Mouse (Mus musculus) urinary bladder, postnatal 25 days (tissue): ENCODE data around the gene Cyp2d22.
"Not testable (repeated sequence)": the region's sequence is repeated elsewhere in the genome, so short reads cannot be mapped to it uniquely, and the experiment has no call there.

Experiments used
- DNase-seq: peaks from one replicate; pipeline ENCODE4 v3.0.0; 2022; ENCODE audit warnings: low spot score

The Cyp2d22 gene

DNA sequence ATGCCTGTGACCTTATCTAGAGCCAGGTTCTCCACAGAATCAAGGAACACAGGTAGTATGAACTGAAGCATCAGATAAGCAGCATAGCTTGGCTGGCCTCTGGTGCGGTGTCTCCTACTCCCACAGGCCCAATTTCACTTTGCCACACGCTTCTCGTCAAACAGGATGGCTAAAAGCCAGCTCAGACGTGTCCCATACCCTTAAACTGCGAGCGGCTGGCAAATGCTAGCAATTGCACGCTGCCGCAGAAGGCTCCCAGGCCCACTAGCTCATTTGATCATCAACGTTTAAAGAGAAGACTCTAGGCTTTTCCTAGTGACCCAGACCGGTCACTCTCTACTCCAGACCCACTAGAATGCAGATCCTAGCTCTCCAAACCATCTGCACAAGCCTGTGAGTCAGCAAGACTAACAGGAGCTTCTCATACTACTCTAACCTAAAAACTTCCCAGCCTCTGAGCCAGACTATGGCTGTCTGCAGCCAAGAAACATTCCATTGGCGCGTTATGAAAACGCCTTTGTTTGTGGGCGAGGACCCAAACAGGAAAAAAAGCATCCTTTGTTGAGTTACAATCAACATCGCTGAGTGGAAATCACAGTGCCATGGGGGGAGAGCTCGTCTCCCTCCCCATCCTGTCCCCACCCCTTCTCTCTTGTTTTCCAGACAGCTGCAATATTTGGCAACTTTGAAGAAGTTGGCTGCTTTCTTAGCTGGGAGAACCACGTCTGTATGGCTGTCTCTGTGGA lies 3.5 kb downstream of the Cyp2d22 start:
- DNase-seq: peak; percentile 35

DNA sequence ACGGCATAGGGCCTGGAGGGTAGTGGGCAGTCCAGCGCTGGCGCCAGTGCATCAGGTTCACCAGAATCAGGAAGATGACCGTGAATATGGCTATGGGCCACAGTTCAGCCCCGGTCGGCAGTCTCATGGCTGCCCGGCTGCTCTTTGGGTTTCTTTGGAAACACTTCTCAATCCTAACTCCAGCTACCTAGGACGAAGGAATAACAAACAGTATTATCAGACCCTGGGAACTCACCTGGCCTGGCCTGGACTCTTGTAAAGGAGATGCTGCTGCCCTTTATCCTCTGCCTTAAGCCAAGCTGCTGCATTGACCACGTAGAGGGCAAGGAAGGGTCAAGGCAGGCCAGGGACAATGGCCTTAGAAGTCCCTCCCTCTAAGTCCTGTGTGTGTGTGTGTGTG lies 4.2 kb downstream of the Cyp2d22 start:
- DNase-seq: no peak

GRCm38 (mm10) chr15:82374437-82374836 lies 5.6 kb downstream of the Cyp2d22 start:
- no peak for DNase-seq

DNA sequence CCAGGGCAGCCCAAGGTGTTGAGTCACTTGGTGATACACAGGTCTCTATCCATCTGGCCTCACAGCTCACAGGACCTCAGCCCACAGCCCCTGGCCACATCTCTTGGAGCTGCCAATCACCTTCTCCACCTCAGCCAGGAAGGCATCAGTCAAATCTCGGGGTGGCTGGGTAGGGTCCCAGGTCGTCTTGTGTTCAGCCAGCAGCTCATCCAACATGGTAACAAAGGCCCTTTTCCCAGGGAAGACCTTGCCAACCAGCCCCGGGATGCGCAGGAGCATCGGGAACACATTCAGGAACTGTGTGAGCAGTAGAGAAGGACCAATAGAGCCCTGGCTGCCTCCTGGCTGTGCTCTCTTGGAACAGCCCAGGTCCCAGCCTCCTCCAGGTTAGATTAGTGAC lies 7.1 kb downstream of the Cyp2d22 start:
- no peak for DNase-seq

- DNase-seq: no peak
Measured at GRCm38 (mm10) chr15:82372446-82372845, 7.6 kb downstream of the Cyp2d22 start.

- no peak for DNase-seq
Measured at GRCm38 (mm10) chr15:82368851-82369250, 11.2 kb downstream of the Cyp2d22 start.

DNA sequence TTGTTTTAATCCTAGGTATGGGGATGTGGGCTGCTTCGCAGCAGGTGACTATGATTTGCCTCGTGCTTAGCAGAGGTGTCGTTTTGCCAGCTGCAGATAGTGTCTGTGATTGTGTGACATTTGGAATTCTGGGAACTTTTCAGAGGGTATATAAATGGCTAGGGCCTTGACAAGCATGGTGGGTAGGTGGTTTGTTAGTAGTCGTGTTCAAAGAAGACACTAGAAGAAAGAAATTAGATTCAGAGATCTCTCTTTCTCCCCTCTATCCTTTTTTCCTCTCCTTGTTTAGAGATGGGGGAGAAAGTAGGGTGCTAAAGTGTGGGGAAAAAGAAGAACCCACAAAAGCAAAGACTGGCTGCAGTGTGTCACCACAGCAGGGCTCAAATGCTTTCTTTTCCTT lies 11.9 kb downstream of the Cyp2d22 start:
- no peak for DNase-seq

DNA sequence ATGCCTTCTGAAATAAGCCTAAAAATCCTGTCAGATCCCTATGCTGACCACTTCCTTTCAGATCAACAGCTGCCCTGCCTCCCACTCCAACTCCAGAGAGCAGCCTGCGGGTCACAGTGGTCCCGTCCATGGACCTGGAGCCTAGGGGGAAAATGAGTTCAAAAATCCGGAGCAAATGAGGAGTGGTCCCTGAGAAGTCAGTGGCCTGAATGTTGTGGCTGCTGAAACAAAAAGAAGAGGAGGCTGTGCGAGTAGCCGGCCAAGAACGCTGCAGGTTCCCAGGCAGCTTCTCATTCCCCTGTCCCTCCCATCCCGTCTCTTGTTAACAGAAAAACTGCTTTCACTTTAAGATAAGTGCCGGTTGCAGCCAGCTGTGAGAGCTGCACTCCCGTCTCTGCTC lies 15.5 kb downstream of the Cyp2d22 start:
- not testable (repeated sequence) for DNase-seq

DNA sequence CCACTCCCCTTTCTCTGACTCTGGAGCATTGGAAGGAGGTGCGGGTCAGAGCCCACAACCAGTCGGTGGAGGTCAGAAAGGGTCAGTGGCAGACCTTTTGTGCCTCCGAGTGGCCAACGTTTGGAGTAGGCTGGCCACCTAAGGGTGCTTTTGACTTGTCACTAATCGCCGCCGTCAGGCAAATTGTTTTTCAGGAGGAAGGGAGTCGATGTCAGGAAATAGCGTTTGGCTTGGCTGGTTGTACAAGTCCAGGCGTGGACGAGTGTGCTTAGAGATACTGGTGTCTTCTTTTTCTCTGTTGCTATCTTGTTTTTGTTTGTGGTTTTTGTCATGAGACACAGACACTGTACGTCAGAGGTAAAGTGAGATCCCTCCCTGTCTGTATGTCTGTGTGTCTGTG lies 16.3 kb downstream of the Cyp2d22 start:
- not testable (repeated sequence) for DNase-seq

GRCm38 (mm10) chr15:82362234-82362633 lies 17.8 kb downstream of the Cyp2d22 start:
- DNase-seq: no peak

GRCm38 (mm10) chr15:82361459-82362018 lies 18.5 kb downstream of the Cyp2d22 start:
- no peak for DNase-seq

DNA sequence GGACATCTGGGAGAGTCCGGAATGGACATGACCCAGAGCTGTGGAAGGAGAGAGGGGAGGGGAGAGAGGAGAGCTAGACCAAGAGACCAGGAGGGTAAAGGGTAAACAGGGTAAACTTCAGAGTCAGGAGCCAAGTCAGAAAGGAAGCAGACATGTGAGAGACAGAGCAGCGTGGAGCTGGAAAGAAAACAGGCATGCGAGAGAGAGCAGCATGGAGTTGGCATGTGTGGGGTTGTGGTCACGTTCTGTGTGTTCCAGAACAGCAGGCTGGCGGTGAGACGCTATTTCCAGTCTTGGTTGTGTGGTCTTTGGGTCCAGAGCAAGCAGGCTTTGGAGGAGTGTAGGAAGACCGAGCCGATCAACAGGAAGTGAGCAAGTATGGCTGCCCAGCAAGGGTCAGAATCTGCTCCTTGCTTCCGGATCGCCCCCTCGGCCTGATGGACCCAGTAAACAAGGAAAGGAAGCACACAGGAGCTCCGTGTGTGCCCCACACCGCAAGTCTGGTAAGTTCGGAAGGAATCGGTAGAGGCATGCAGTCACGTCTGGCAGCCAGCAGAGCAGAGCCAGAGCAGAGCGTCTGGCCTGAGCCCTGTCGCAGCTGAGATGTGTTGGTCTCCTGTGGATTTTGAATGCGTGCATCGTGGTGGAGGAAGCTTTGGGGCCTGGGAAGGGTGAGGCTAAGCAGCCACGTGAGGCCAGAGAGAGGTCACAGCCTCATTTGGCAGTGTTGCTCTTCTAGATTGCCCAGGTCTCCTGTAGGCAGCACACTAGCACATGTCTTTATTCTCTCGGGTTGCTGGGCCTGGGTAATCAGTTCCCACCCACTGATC lies 21.4 kb downstream of the Cyp2d22 start:
- no peak for DNase-seq

- DNase-seq: peak; percentile 99
Measured at GRCm38 (mm10) chr15:82354126-82354945, 25.7 kb downstream of the Cyp2d22 start, which contains the start of gene Ndufa6. Gene Ndufa6 (minus strand): TSS chr15:82354322.

GRCm38 (mm10) chr15:82353745-82354113 lies 26.3 kb downstream of the Cyp2d22 start:
- DNase-seq: no peak

DNA sequence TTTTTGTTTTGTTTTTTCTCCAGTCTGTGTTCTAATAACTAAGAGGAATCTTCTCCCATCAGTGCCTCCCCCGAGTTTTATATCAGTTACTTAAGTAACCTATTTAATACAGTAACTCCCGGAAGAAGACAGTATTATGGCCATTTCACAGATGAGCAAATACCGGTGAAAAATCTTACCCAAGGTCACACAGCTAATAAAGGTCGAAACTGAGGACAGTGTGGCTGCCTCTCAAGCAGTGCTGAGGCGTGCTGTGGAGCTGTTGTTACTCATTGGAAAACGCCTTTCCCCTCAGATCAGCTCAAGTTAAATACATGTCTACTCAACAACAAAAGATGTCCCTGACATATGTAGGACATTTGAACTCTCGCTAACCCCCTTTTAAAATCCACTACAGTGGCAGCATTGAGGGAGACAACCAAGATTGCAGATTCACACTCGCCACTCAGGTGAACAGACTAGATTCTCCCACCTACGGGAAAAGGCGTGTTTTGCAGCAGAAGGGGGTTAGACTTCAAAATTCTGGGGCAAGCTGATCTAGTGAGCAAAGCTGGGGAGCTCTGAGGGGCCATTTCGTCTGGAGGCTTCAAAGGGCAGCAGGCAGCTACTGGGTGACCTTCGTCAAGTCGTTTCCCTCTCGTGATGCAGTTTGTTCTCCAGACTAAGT lies 26.8 kb downstream of the Cyp2d22 start:
- no peak for DNase-seq

GRCm38 (mm10) chr15:82351480-82351879 lies 28.6 kb downstream of the Cyp2d22 start:
- DNase-seq: no peak

GRCm38 (mm10) chr15:82350349-82350748 lies 29.7 kb downstream of the Cyp2d22 start:
- DNase-seq: no peak

GRCm38 (mm10) chr15:82348999-82349341 lies 31.1 kb downstream of the Cyp2d22 start:
- no peak for DNase-seq

DNA sequence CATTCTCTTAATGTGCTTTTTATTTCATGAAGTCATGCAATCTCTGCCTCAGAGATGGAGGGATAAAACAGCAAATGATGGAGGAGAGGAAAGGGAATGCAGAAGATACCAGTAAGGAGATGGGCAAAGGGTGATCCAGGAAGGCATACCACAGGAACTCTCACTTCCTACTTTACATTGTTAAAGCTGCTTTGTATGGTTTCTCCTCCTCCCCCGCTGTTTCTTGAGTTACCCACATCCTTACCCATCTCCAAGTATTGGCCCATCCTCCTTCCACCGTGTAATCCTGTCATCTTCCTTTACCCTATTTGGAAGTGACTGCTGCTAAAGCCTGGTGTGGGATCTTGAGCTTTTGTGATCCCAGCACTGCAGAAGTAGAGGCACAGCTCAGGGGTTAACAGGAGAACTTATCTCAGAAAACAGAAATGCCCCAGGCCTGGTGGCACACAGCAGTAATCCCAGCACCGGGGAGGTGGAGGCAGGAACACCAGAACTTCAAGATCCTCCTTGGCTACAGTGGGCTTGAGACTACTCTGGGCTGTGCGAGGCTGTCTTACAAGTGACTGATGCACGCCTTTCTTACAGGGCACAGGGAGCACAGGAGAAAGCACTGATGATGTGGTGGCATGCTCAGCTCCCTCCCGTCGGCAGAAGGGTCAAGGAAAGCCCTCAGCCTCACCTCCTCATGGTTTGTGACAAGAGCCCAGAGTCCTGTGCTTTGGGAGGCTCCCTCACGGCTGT lies 31.6 kb downstream of the Cyp2d22 start:
- DNase-seq: no peak

GRCm38 (mm10) chr15:82347852-82348251 lies 32.2 kb downstream of the Cyp2d22 start:
- DNase-seq: no peak

GRCm38 (mm10) chr15:82347303-82347676 lies 32.8 kb downstream of the Cyp2d22 start:
- no peak for DNase-seq
